Mouse (Mus musculus) brain, embryonic 14.5 days (tissue): ENCODE measurements at regions not wholly inside any gene's neighbourhood (a gene's known extent, or its start where the extent isn't known, plus 50 kb on each side); places are given as distances from the start of the nearest gene placed in this dataset.

Experiments used
- CTCF ChIP-seq: fragments of 200-500 bp; IDR thresholded peaks from 2 replicates; pipeline ENCODE4 v1.5.1; 2012; ENCODE audit warnings: inconsistent platforms, mild to moderate bottlenecking, moderate library complexity, borderline replicate concordance; ENCODE audit not compliant: insufficient read depth, insufficient read length; ENCODE audit errors: extremely low read depth
- POLR2A ChIP-seq: fragments of 200-500 bp; IDR thresholded peaks from 2 replicates; pipeline ENCODE4 v1.6.1; 2012; ENCODE audit warnings: mild to moderate bottlenecking, inconsistent platforms, borderline replicate concordance; ENCODE audit not compliant: poor library complexity, insufficient read depth, insufficient read length, severe bottlenecking; ENCODE audit errors: extremely low read depth

- no peak for TF ChIP-seq POLR2A
- TF ChIP-seq CTCF: no peak
These were observed 124.3 kb downstream of the Asb1 start for GRCm38 (mm10) chr1:91664622-91665021.
